Mouse (Mus musculus): ENCODE data around the gene Myrip. TPM values are rescaled to one million over a fixed set of nuclear protein-coding genes. Genes with fewer than 3 reads are reported as not detected.

Myrip gene
- polyA plus RNA-seq, 2 experiments from 2014 or later = not detected

Other genes with a start within 250 kb of the Myrip start
- under 1 TPM in 1 of 2 experiments, not detected in 1; 0.43 TPM for gene Cx3cr1, start 231.6 kb upstream of the Myrip start, polyA plus RNA-seq (2017; shearing (Covaris generic))
- gene Ccr8, start 209.4 kb upstream of the Myrip start, polyA plus RNA-seq (2017; shearing (Covaris generic)) = 10 to 100 TPM; 72.0 to 97.2 TPM
- gene Slc25a38, start 191.1 kb upstream of the Myrip start, polyA plus RNA-seq (2017; shearing (Covaris generic)) = 10 to 100 TPM; 17.7 to 19.2 TPM
- gene Rpsa, start 173.8 kb upstream of the Myrip start, polyA plus RNA-seq (2017; shearing (Covaris generic)) = 1,000 to 10,000 TPM; 3,266 to 3,639 TPM
- gene Mobp, start 151.8 kb upstream of the Myrip start, polyA plus RNA-seq (2017; shearing (Covaris generic)) = not detected
- 10 to 100 TPM; 78.5 to 79.6 TPM for gene Eif1b, start 190.7 kb downstream of the Myrip start, polyA plus RNA-seq (2017; shearing (Covaris generic))
- gene Entpd3, start 238.3 kb downstream of the Myrip start, polyA plus RNA-seq (2017; shearing (Covaris generic)) = under 1 TPM in 1 of 2 experiments, not detected in 1; 0.12 TPM